Mouse (Mus musculus): ENCODE data around the gene Ak5.
"Not testable (repeated sequence)": the region's sequence is repeated elsewhere in the genome, so short reads cannot be mapped to it uniquely, and the experiment has no call there.

The Ak5 gene

DNA sequence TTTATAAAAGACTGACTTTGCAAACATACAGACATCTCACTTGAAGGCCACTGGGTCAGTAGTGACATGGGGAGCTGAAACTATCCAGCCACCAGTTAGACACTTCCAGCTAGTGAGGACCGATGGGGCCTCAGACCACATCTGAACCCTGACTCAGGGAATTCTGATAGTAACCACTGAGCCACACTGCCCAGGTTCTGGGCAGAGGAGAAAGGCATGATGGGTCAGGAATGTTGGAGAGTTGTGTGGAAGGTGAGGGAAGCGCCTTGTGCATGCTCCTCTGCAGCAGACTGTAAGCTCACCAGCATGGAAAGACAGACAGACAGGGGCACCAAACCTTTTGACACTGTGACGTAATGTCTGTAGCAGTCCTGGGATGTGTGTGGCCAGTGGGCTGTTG lies 192.3 kb downstream of the Ak5 start:
- DNase-seq (ENCODE audit: low spot score in 2 of 2) = no peak

GRCm38 (mm10) chr3:152475278-152475669 lies 192.9 kb downstream of the Ak5 start:
- no peak for DNase-seq (ENCODE audit: low spot score in 2 of 2)

- DNase-seq (ENCODE audit: low spot score in 2 of 2) = peak in 1 of 2 experiments; percentile 70
These were observed 193.4 kb downstream of the Ak5 start for GRCm38 (mm10) chr3:152474582-152475277.

- DNase-seq (ENCODE audit: low spot score in 2 of 2) = no peak
These were observed 195.5 kb downstream of the Ak5 start for GRCm38 (mm10) chr3:152472676-152473075.

GRCm38 (mm10) chr3:152470347-152470746 lies 197.8 kb downstream of the Ak5 start:
- DNase-seq (ENCODE audit: low spot score in 2 of 2) = no peak

GRCm38 (mm10) chr3:152469423-152470200 lies 198.5 kb downstream of the Ak5 start:
- DNase-seq (ENCODE audit: low spot score in 2 of 2) = no peak

DNA sequence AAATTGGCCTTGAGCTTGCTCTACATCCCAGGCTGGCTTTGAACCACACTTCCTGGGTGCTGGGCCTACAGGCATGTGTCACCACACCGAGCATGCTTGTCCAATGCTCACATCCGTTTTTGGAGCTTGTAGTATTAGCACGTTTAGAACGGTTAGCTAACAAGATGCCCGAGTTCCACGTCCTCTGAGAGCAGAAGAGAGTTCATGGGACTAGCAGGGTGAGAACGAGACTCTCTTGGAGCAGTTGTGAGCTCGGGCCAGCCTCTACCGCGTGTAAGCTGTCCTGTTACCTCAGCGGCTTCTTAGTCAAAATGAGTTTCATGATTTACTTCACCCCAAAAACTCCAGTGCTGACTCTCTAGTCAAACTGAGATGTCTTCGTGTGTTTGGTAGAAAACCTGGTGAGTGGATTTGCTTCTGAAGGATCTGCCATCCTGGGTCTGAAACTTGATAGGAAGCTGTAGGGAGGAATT lies 199.6 kb downstream of the Ak5 start:
- no peak for DNase-seq (ENCODE audit: low spot score in 2 of 2)

- no peak for DNase-seq (ENCODE audit: low spot score in 2 of 2)
These were observed 200.1 kb downstream of the Ak5 start for GRCm38 (mm10) chr3:152468032-152468431.

DNA sequence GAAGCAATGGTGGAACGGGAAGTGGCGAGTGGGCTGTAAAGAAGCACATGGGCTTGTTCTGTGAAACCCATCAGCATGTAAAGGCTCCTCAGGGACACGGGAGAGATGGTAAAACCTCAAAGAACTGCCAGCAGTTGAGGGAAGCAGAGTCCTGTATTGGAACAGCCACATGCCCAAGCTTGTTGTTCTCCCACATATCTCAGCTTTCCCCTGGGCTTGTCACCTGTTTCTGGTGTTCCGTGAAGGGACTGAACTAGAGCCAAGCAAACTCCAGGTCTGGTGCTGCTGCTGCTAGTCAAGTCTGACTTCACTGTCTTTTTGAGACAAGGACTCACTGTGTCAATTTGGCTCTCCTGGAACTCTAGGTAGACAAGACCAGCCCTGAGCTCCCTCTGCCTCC lies 200.8 kb downstream of the Ak5 start:
- no peak for DNase-seq (ENCODE audit: low spot score in 2 of 2)

GRCm38 (mm10) chr3:152466849-152467248 lies 201.3 kb downstream of the Ak5 start:
- DNase-seq (ENCODE audit: low spot score in 2 of 2) = peak in 1 of 2 experiments; percentile 10

DNA sequence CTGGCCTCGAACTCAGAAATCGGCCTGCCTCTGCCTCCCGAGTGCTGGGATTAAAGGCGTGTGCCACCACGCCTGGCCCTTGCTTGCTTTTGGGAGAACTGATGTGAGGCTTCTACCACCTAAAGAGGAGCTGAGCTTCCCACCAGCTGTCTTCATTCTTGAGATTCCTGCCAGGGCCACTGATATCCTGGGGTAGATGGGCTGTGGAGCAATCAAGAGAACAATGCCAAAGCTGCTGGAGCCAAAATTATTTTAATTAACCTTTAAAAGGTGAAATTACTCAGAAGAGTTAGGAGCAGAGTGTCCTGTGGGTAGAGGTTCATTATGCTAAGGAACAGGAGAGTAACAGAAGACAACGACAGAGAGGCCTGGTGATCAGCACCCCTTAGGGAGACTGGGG lies 202.8 kb downstream of the Ak5 start:
- DNase-seq (ENCODE audit: low spot score in 2 of 2) = no peak

- DNase-seq (ENCODE audit: low spot score in 2 of 2) = no peak
These were observed 203.7 kb downstream of the Ak5 start for GRCm38 (mm10) chr3:152464462-152464861.

GRCm38 (mm10) chr3:152462900-152463299 lies 205.3 kb downstream of the Ak5 start:
- no peak for DNase-seq (ENCODE audit: low spot score in 2 of 2)

- no peak for DNase-seq (ENCODE audit: low spot score in 2 of 2)
These were observed 206.1 kb downstream of the Ak5 start for GRCm38 (mm10) chr3:152462038-152462547.

DNA sequence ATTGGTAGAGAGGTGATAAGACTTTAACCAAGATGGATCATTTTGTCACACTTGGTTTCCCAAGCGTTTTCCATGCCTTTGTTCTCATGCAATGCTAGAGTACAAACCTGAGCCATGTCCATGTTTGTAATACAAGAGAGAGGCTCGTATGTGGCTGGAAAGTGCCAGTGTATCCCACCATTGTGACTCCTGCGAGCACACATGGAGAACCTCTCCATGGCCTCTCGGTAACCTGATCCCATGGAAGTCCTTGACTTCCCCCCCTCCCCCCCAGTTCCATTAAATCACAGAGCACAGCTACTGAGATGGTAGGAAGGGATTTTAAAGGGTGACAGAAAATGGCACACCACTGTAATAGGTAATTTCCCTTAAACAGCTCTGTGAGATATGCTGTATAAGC lies 207.4 kb downstream of the Ak5 start:
- no peak for DNase-seq (ENCODE audit: low spot score in 2 of 2)

- not testable (repeated sequence) for DNase-seq (ENCODE audit: low spot score in 2 of 2)
These were observed 209.3 kb downstream of the Ak5 start for GRCm38 (mm10) chr3:152458875-152459274.

DNA sequence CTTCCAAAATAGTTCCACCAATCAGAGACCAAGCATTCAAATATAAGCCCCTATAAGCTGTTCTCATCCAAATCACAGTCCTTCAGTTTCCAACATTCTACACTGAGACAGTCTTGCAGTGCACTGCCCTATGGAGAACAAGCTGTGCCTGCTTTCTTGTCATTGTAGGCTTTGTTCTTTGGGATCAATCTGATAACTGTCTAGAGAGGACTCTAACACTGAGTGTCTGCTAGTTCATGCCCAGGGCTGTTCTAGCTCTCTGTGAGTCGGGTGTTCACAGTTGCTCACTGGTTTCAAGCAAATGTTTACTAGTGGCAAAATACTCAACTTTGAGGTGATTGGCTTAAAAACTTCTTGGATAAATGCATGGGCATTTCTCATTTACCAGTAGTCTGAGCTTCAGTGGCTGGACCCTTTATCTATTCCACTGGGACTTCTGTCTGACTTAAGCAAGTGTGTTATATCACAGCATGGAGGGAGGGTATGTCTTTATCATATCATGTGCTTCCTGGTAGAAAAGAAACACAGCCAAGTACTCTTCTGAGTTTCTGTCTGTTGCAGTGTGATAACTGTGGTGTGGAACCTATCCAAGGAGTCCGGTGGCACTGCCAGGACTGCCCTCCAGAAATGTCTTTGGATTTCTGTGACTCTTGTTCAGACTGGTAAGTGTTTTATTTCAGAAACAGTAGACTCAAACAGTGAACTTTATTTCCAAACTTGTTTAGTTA lies 210.7 kb downstream of the Ak5 start:
- no peak for DNase-seq (ENCODE audit: low spot score in 2 of 2)

DNA sequence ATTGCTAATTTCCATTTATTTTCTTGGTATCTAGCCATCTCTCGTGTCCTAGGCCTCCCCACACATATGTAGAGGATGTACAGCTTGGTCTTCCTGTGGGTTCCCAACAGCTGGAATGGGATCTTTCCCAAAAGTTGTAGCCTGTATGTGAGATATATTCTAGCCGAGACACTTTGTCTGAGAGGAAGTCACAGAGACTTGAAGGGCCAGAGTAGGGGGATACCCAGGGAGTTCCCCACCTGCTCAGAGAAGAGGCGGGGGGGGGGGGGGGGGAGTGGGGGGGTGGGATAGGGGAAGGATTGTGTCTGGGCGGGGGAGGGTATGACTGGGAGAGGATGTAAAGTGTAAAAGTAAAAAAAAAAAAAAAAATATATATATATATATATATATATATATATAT lies 215.0 kb downstream of the Ak5 start:
- no peak for DNase-seq (ENCODE audit: low spot score in 2 of 2)

GRCm38 (mm10) chr3:152446966-152447365 lies 221.2 kb downstream of the Ak5 start:
- DNase-seq (ENCODE audit: low spot score in 2 of 2) = no peak

- DNase-seq (ENCODE audit: low spot score in 2 of 2) = peak in 1 of 2 experiments; percentile 3
These were observed 224.0 kb downstream of the Ak5 start for GRCm38 (mm10) chr3:152444114-152444513.

DNA sequence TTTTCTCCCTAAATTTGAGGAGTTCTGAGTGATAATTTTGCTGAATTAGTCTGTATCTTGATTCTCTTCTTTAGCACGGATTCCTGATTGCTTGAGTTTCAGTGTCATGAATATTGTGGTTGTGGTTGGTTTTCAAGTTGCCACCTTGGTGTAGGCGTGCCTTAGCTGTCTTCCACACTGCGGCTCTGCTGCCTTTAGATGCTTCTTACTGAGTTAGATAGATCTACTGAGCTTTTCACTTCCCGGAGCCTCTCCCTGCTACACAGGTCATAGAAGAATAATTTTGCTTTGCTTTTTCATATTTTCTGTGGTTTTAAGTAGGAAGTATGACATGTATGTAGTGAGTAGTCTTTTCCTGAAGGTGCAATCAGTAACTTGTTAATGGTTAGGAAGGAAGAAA lies 225.4 kb downstream of the Ak5 start:
- peak in 1 of 2 experiments; percentile 6 for DNase-seq (ENCODE audit: low spot score in 2 of 2)

DNA sequence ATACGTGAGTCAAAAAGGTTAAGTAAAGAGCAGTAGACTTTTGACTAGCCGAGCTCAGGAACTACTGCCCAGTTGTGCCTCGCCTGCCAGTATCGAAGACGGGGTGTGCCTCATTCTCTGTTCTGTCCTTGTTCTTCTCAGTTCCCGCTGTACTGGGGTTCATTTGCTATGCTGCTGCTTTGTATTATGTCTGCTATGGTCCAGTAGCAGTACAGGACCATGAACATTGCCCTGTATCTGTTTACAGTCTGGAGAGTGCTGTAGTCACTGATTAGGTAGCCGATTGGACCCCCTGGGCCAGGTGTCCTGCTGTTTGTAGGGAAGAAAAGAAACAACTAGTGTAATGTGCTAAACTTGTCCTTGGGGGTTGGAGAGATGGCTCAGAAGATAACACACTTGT lies 230.1 kb downstream of the Ak5 start:
- DNase-seq (ENCODE audit: low spot score in 2 of 2) = no peak
